Mouse (Mus musculus) MEL (cell line): ENCODE results near the gene Hoxa9.

Source experiments
- CTCF ChIP-seq, 3 experiments: IDR thresholded peaks in 2 of 3; conservative IDR thresholded peaks in 1 of 3; 2 replicates each; pipeline ENCODE4 v1.5.1; 2011 to 2012; ENCODE audit warnings: low read length in 3 of 3, low read depth in 2 of 3, mild to moderate bottlenecking in 2 of 3, improper control_type of control experiment in 1 of 3, inconsistent platforms in 1 of 3, mixed read lengths in 1 of 3, moderate library complexity in 1 of 3; ENCODE audit not compliant: control insufficient read depth in 1 of 3, insufficient read depth in 1 of 3, poor library complexity in 1 of 3, severe bottlenecking in 1 of 3
- MAZ ChIP-seq: IDR thresholded peaks from 2 replicates; pipeline ENCODE4 v1.6.1; 2012; ENCODE audit warnings: low read depth, mild to moderate bottlenecking, inconsistent platforms, low read length, improper control_type of control experiment
- POLR2A ChIP-seq, 2 experiments: IDR thresholded peaks; 2 replicates each; pipeline ENCODE4 v1.6.1; 2011 to 2012; ENCODE audit warnings: low read length in 2 of 2, mild to moderate bottlenecking in 2 of 2, control low read depth in 1 of 2, improper control_type of control experiment in 1 of 2, low read depth in 1 of 2, moderate library complexity in 1 of 2; ENCODE audit not compliant: control insufficient read depth in 1 of 2, insufficient read depth in 1 of 2, poor library complexity in 1 of 2

- TF ChIP-seq MAZ (no peak), POLR2A (IDR thresholded peaks at IDR 0.05; ENCODE audit: control insufficient read depth in 1 of 2, insufficient read depth in 1 of 2, low read depth in 1 of 2, low read length in 2 of 2, poor library complexity in 1 of 2) (no peak), CTCF (IDR thresholded peaks at IDR 0.05 in 2 of 3, conservative IDR thresholded peaks at IDR 0.05 in 1 of 3; ENCODE audit: control insufficient read depth in 1 of 3, insufficient read depth in 1 of 3, low read depth in 2 of 3, low read length in 3 of 3, poor library complexity in 1 of 3, severe bottlenecking in 1 of 3) (no peak)
Observed at GRCm38 (mm10) chr6:52209685-52210046, 21.2 kb downstream of the Hoxa9 start.
